Mouse (Mus musculus) embryo, embryonic 11 days (tissue): ENCODE data around the gene Dmwd.

Experiments used
- DNase-seq: peaks from one replicate; pipeline ENCODE4 v3.0.0-alpha.2; 2015

Gene Dmwd

DNA sequence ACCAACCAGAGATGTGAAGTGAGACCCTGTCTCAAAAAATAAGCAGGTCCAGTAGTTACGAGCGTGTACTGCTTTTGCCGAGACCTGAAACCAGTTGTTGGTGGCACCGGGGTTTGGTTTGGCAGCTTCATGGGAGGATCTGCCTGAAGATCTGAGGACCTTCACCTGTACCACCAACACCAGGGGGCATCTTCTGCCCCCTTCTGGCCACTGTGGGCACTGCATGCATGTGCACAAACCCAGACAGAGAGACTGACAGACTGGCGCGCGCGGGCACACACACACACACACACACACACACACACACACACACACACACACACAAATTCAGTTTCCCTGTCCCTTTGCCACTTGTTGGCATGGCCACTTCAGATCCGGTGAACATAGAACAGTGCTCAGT, 2.5 kb upstream of the Dmwd start:
- DNase-seq, result no peak

DNA sequence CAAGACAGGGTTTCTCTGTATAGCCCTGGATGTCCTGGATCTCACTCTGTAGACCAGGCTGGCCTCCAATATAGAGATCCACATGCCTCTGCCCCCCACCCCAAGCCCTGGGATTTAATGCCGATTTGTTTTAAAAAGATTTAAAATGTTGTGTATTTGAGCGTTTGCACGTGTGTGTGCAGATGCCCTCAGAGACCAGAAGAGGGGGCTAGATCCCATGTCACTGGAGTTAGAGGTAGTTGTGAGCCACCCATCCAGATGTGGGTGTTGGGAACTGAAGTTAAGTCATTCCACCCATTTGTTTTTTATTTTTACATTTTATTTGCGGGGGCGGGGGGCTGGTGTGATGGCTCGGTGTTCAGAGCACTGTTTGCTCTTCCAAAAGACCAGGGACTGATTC, 1.5 kb upstream of the Dmwd start:
- no peak for DNase-seq

DNA sequence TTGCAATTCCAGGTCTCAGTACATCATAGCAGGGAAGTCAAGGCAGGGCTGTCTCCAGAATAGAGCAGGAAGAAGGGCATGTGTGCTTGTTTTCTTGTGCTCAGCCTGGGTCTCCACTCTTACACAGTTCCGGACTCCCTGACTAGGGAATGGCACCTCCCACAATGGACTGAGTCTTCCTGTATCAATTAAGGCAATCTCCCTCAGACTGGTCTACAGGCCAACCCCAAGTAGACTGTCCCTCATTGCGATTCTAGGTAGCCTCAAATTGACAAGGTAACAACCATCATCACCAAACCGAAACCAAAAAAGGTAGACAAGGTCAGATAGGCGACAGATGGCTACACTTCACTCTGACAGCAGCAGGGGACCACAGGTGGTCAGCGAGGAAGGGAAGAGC, 796 bp upstream of the Dmwd start:
- DNase-seq, result no peak

DNA sequence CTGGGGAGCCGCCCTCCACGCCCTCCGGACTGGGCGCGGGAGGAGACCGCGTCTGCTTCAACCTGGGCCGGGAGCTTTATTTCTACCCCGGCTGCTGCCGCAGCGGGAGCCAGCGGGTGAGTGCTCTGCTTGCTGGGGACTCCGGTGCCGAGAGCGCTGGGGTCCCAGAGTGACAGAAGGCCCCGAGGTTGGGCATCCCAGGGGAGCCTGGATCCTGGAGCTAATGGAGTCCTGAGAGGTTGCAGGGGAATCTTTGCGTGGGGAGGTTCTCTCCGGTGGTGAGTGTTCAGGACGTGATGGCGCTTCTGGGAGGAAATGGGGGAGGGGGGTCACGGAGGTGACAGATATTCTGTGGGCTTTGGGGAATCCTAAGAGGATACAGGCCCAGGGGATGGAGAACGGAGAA, 562 bp downstream of the Dmwd start:
- DNase-seq, result peak; percentile 30

DNA sequence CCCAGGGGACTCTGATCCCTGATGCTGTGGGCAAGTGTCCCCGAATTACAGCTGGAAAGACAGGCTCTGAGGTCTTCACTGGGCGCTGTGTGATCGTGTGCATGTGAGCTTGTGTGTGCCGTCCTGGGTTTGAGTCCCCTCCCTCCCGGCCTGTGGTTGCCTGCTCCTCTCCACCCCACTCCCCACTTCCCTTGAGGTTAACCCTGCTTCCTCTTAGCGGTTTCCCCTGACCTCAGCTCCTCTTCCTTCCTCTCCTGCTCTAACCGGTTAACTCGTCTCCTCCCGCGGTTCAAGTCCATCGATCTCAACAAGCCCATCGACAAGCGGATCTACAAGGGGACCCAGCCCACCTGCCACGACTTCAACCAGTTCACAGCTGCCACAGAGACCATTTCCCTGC, 1.7 kb downstream of the Dmwd start:
- no peak for DNase-seq

DNA sequence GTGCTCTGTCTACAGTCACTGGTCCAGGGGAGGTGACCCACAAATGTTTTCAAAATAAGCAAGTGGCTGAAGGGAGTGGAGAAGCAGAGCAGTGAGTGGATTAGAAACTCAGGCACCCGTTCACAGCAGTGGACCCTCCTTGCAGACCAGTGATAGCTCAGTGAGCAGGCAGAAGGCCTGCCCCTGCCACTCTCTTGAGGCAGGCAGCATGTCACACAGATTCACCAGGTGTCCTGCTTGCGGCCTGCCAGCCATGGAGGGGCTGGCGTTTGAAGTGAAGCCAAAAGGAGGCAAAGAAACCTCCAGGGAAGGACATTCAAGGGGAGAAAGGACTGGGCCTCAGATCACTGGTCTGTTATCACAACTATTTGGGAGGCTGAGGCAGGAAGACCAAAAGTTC, 2.7 kb downstream of the Dmwd start:
- no peak for DNase-seq

DNA sequence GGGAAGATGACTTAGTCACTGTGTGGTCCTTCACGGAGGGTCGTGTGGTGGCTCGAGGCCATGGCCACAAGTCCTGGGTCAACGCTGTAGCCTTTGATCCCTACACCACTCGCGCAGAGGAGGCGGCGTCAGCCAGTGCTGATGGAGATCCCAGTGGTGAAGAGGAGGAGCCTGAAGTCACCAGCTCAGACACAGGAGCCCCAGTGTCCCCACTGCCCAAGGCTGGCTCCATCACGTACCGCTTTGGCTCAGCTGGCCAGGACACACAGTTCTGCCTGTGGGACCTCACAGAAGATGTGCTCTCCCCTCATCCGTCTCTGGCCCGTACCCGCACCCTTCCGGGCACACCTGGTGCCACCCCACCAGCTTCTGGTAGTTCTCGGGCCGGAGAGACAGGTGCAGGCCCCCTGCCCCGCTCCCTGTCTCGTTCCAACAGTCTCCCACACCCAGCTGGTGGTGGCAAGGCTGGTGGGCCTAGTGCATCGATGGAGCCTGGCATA, 4.5 kb downstream of the Dmwd start:
- no peak for DNase-seq

DNA sequence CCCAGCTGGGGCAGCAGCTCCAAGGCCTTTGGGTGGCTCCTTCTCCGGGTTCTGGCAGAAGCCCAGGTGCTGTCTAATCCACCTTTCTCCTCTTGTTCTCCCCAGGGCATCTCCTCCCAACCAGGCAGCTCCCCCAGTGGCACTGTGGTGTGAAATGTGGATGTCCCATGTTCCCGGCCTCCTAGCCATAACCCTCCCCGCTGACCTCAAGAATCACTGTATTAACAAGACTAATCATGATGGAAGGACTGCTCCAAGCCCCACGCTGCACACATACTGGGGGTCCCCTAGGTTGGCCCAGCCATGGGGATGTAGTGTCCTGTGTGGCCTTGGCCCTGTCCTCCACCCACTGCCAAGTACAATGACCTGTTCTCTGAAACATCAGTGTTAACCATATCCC, 6.1 kb downstream of the Dmwd start:
- DNase-seq, result no peak

DNA sequence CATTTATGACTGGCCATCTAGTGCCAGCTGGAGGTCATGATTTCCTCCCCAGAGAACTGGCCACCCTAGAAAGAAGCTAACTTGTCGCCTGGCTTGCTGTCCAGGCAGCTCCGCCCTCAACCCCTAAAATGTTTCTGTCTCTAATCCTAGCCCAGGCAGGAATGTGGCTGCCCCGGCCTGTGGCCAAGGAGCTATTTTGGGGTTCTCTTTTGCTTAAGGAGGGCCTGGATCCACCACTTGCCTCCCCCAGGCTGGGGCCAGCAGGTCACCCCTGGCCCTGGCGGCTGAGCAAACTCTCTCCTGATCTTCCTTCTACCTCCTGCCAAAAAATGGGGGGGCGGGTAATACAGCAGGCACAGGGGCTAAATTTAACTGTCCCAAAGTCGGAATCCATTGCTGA, 7.1 kb downstream of the Dmwd start:
- no peak for DNase-seq

DNA sequence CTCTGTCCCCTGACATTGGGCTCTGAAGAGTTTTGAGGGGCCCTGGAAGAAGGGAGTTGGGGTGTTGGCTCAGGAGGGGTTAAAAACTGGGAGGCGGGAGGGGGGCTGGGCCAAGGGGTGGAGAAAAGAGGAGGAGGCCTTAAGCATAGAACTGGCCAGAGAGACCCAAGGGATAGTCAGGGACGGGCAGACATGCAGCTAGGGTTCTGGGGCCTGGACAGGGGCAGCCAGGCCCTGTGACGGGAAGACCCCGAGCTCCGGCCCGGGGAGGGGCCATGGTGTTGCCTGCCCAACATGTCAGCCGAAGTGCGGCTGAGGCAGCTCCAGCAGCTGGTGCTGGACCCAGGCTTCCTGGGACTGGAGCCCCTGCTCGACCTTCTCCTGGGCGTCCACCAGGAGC, 7.7 kb downstream of the Dmwd start, which contains the start of gene Dmpk:
Gene Dmpk, plus strand, starts transcription at position 149 of the 400 bp plus-strand sequence.
- no peak for DNase-seq

DNA sequence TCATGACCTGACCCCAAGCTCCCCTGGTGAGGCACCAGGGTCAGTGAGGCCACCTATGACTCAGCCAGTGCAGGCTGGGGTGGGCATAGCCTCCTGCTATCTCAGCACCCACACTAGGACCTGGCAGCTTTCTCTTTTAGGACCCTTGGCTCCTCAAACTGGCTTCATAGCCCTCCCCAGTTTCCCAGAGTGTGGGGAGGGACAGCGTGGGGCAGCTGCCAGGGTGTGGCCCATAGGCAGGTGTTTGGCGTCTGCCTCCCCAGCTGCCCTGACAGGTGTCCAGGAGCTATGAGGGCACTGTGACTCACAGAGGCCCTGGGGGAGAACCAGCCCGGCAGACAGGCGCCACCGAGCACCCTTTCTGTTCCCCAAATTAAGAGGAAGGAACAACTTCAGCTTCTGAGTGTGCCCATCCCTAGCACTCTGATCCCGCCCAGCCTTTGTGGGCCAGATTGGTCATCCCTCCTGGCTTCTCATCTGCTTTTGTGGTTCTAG, 8.3 kb downstream of the Dmwd start:
- DNase-seq, result no peak

DNA sequence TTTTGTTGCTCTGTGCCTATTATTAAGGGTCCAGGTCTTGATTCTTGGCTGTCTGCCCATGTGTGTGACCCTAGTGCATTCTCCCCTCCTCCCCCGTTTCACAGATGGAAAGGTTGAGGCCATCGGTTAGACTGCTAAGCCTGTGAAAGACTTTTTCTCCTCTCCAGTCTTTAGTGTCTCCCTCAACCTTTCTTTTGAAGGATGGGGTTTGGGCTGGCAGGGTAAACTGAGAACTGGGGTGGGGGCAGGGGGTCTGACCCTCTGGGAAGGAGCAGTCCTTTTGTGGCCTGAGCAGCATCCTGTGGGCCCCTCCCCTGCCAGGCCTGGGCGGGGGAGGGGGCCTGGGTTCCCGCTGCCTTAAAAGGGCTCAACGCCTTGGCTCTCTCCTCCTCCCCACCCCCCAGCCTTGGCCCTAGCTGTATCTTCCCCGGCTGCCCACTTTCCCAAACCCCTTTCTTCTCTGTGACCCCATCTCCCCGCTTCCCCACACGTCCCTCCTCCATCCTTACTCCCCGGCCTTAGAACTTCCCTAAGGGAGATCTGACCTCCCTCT, 9.0 kb downstream of the Dmwd start:
- DNase-seq, result no peak

DNA sequence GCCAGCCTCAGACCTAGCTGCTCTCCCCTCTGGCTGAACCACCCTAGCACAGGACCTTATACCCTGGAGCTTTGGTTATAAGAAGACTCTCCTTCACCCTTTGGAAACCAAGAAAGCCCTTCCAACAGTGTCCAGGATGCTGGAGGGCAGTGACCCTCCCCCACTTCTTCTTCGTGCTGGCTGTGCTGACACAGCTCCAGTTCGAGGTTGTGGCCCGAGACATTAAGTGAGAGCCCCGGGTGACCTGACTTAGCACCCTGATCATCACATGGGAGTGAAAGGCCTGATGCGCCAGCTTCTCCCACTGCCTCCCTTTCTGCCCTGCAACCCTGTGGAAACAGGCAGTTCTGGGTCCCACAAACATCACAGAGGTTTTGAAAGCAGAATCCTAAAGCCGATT, 9.5 kb downstream of the Dmwd start:
- DNase-seq, result no peak

DNA sequence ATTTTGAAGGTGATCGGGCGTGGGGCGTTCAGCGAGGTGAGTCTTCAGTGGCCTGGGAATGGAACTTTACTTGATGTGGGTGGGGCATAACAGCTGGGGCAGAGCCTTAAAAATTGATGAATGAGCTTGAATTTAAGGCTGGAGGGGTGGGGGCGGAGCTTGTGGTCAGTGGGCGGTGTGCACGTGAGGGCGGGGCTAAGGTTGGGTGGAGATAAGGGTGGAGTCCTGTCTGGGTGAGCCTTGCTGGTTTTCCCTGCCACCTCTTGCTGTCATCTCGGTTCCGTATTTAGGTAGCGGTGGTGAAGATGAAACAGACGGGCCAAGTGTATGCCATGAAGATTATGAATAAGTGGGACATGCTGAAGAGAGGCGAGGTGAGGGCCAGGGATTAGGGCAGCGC, 10.0 kb downstream of the Dmwd start:
- peak; percentile 72 for DNase-seq

DNA sequence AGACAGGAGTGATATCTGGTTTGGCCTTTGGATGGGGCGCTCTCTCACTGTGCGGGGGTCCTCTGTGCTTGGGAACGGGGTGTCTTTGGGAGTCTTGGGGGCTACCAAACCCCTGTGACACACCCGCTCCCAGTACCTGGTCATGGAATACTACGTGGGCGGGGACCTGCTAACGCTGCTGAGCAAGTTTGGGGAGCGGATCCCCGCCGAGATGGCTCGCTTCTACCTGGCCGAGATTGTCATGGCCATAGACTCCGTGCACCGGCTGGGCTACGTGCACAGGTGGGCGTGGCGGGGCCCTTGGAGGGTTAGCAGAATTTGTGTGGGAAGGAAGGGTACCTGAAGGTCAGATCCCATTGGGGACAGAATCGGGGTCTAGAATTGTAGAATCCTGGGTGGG, 10.7 kb downstream of the Dmwd start:
- DNase-seq, result no peak

DNA sequence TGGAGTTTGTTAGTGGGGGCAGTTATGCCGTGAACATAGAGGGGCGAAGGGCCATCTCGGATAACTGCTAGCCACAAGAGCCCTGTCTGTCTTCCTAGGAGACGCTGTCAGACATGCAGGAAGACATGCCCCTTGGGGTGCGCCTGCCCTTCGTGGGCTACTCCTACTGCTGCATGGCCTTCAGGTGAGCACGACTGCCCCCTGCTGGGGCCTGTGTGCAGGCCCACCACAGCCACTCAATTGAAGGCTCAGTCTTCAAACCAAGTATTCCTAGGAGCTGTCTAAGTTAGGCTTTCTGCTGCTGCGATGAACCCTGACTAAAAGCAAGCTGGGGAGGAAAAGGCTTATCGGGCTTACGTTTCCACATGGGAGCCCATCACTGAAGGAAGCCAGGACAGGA, 12.8 kb downstream of the Dmwd start:
- peak; percentile 83 for DNase-seq

DNA sequence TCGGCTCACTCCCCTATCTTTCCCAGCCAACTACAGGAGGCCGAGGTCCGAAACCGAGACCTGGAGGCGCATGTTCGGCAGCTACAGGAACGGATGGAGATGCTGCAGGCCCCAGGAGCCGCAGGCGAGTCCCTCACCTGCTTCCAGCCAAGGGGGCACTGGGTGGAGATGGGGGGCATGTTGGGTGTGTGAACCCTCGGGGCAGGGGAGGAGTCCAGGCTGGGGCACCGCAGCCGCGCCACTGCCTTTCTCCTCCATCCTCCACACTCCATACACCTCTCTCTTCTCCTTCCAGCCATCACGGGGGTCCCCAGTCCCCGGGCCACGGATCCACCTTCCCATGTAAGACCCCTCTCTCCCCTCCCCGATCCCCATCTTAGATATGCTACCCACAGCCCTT, 15.9 kb downstream of the Dmwd start:
- no peak for DNase-seq

DNA sequence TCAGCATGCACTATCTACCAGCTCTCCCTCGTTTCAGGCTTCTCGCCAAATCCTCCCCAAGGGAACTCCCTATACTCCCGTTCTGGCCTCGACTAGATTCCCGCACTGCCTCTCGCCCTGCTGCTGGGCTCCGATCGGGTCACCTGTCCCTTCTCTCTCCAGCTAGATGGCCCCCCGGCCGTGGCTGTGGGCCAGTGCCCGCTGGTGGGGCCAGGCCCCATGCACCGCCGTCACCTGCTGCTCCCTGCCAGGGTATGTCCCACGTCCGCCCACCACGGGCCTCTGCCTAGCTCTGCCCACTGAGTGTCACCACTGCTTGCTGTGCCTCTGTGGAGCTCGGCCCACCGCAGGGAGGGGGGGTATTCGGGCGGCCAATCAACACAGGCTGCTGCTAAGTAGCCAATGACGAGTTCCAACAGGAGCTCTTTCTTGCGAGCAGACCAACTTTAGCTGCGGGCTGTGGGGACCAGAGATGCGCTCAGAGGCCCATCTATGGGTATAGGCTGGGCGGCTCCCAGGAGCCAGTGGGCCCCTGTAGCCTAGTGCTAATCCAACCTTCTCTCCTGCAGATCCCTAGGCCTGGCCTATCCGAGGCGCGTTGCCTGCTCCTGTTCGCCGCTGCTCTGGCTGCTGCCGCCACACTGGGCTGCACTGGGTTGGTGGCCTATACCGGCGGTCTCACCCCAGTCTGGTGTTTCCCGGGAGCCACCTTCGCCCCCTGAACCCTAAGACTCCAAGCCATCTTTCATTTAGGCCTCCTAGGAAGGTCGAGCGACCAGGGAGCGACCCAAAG, 16.6 kb downstream of the Dmwd start:
- peak; percentile 86 for DNase-seq

DNA sequence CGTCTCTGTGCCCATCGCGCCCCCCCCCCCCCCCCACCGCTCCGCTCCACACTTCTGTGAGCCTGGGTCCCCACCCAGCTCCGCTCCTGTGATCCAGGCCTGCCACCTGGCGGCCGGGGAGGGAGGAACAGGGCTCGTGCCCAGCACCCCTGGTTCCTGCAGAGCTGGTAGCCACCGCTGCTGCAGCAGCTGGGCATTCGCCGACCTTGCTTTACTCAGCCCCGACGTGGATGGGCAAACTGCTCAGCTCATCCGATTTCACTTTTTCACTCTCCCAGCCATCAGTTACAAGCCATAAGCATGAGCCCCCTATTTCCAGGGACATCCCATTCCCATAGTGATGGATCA, 17.1 kb downstream of the Dmwd start:
- peak; percentile 89 for DNase-seq

DNA sequence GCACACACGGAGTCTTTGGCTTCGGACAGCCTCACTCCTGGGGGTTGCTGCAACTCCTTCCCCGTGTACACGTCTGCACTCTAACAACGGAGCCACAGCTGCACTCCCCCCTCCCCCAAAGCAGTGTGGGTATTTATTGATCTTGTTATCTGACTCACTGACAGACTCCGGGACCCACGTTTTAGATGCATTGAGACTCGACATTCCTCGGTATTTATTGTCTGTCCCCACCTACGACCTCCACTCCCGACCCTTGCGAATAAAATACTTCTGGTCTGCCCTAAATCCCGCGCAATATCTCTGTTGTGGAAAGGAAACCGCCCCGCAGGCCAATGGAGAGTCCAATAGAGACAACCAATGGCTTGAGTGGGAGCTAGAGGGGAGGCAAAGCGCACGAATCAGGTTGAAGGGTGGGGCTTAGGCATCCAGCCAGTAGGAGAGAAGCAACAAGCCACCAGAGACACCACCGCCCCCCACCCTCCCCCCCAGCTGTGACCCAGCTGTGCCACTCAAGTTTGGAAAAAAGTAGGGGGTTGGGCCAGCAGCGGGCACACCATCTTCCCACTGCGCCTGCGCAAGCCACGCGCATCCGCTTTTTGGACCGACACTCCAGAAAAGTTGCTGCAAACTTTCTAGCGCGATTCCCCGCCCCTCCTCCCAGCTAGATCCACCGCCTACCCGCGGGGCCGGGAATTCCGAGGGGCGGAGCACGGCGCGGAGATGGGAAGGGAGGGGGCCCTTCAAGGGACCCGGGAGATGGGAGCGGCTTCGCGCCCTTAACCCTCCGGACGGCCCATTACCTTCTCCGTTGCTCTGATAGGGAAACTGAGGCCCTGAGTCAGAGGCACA, 17.7 kb downstream of the Dmwd start:
- peak; percentile 98 for DNase-seq

DNA sequence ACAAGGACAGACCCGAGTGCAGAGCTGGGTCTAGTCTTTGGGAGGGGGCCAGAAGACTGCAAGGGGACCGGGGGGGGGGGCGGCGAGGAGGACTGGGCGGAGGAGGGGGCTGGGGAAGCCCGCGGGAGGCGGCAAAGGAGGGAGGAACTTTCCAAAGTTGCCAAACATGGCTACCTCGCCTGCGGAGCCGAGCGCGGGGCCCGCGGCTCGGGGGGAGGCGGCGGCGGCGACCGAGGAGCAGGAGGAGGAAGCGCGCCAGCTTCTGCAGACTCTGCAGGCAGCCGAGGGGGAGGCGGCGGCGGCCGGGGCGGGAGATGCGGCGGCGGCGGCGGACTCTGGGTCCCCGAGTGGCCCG, 18.4 kb downstream of the Dmwd start, which contains the start of gene Six5:
Gene Six5, plus strand, starts transcription at position 124 of the 355 bp plus-strand sequence.
- peak; percentile 72 for DNase-seq

DNA sequence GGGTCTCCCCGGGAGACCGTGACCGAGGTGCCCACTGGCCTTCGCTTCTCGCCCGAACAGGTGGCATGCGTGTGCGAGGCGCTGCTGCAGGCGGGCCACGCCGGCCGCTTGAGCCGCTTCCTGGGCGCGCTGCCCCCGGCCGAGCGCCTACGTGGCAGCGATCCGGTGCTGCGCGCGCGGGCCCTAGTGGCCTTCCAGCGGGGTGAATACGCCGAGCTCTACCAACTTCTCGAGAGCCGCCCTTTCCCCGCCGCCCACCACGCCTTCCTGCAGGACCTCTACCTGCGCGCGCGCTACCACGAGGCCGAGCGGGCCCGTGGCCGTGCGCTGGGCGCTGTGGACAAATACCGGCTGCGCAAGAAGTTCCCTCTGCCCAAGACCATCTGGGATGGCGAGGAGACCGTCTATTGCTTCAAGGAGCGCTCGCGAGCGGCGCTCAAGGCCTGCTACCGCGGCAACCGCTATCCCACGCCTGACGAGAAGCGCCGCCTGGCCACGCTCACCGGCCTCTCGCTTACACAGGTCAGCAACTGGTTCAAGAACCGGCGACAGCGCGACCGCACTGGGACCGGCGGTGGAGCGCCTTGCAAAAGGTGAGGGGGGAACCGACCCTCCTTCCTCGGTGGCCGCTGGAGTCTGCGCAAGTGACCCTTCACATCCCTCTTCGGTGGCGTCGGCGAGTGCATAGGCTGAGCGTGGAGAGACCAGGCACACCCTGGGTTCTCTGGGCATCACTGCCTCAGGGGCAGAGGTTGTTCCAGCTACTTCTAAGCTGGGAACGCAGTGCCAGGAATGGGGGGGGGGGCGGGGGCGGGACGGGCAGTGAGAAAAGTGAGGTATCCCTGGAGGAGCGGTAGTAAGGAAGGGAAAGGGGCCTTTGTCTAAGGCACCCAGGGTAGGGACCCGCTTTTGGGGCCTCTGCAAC, 19.1 kb downstream of the Dmwd start:
- DNase-seq, result peak; percentile 71

DNA sequence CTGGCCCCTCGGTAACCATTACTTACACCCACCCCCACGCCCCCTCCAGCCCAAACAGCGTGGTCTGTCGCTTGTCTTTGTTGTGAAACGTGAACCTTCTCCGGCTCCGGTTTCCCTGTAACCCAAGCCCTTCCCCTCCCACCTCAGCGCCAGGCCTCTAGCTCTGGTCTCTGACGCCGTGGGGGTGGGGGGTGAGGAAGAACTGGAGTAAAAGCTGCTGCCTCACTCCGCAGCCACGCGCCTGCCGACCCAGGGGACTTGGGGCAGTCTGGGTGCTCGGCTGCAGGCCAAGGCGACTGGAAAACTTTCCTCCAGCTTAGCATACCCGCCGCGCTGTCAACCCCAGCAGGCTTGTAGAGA, 19.7 kb downstream of the Dmwd start:
- DNase-seq, result peak; percentile 91
